Mouse (Mus musculus): ENCODE results near the gene Adprhl2.

DNA sequence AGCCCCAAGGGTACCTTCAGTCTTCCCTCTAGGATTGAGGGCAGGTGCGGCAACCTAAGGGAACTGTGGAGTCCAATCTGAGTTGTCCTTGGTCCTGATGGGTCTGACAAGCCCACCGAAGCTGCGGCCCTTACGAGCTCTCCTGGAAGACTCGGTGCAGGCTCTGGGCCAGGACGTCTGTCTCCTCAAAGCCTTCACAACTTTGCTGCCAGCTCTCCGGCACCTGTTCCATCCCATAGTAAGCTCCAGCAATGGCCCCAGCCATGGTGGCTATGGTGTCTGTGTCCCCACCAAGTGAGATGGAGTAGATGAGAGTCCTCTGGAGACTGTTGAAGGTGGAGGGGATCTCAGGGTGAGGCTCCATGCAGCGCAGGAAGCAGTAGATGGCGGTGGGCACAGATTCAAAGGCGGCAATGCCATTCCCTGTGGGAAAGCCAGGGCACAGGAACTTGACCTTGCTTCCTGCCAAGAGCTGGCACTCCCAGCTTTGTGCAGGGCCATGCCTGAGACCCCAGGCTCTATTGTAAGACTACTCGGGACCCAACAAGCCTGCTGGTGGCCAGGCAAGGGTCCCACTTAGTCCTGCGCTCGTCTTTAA, 5.0 kb downstream of the Adprhl2 start:
- TF ChIP-seq CTCF (IDR thresholded peaks at IDR 0.05; ENCODE audit: insufficient read depth, low read length) (no peak), POLR2A (IDR thresholded peaks at IDR 0.05; ENCODE audit: borderline replicate concordance, extremely low read depth, low read depth, low read length) (no peak)

All from lung, adult 2 months (tissue).